Mouse (Mus musculus): ENCODE data around the gene Npvf. TPM values are rescaled to one million over a fixed set of nuclear protein-coding genes. Genes with fewer than 3 reads are reported as not detected.

Npvf gene
- 0.43 and 1.5 TPM in 2 replicates for polyA plus RNA-seq (2015; fragmentation: Nextera tagmentation; extraction: Ambion mirVana)

- H3K4me1 ChIP-seq: no peaks in the 10 kb centered on the region
- no peak within 1 kb of the TSS for H3K4me3 ChIP-seq
- no peak within 1 kb of the TSS for H3K9ac ChIP-seq
- no peaks in the 10 kb centered on the region for H3K36me3 ChIP-seq (replicated peaks)
- WGBS: 62% methylated on average over 4 of the region's 4 CpGs
- ATAC-seq (replicated peaks): no peak
- H3K4me2 ChIP-seq: no peak within 1 kb of the TSS
- H3K27ac ChIP-seq: no peak within 1 kb of the TSS
- no peaks in the 10 kb centered on the region for H3K9me3 ChIP-seq
- no peaks in the 10 kb centered on the region for H3K27me3 ChIP-seq (replicated peaks)
These were observed at the start of gene Npvf for GRCm38 (mm10) chr6:50654356-50654755. TSS of gene Npvf (minus strand) at chr6:50654439.

- Histone ChIP-seq H3K4me3 (no peak overlapping the region), H3K4me1 (0 out of 2 replicates have a peak, but pooled peaks cover 13% of the 10 kb centered on the region), H3K36me3 (replicated peaks) (no peaks in the 10 kb centered on the region), H3K27ac (peak overlapping the region; percentile 69), H3K9me3 (no peaks in the 10 kb centered on the region), H3K27me3 (replicated peaks) (no peaks in the 10 kb centered on the region), H3K9ac (no peak overlapping the region), H3K4me2 (no peak overlapping the region)
- peak; percentile 85 for ATAC-seq (replicated peaks)
- 48% methylated on average over 15 of the region's 15 CpGs for WGBS
These were observed 35.0 kb upstream of the Npvf start for GRCm38 (mm10) chr6:50689121-50689815.

GRCm38 (mm10) chr6:50684646-50685415 lies 30.6 kb upstream of the Npvf start:
- WGBS: 56% methylated on average over 7 of the region's 7 CpGs
- H3K9ac ChIP-seq: no peak overlapping the region
- H3K9me3 ChIP-seq: no peaks in the 10 kb centered on the region
- no peaks in the 10 kb centered on the region for H3K36me3 ChIP-seq (replicated peaks)
- no peak overlapping the region for H3K4me2 ChIP-seq
- no peak overlapping the region for H3K27ac ChIP-seq
- peaks cover 16% of the 10 kb centered on the region for H3K4me1 ChIP-seq
- H3K4me3 ChIP-seq: no peak overlapping the region
- no peaks in the 10 kb centered on the region for H3K27me3 ChIP-seq (replicated peaks)
- no peak for ATAC-seq (replicated peaks)

- WGBS: 32% methylated on average over 5 of the region's 5 CpGs
- no peaks in the 10 kb centered on the region for H3K27me3 ChIP-seq (replicated peaks)
These were observed 27.3 kb upstream of the Npvf start for GRCm38 (mm10) chr6:50681491-50681890.

GRCm38 (mm10) chr6:50680224-50681215 lies 26.3 kb upstream of the Npvf start:
- H3K4me1 ChIP-seq: peaks cover 5% of the 10 kb centered on the region
- H3K4me2 ChIP-seq: no peak overlapping the region
- no peaks in the 10 kb centered on the region for H3K27me3 ChIP-seq (replicated peaks)
- ATAC-seq (replicated peaks): no peak
- 57% methylated on average over 20 of the region's 20 CpGs for whole genome bisulfite sequencing
- H3K27ac ChIP-seq: no peak overlapping the region
- no peaks in the 10 kb centered on the region for H3K9me3 ChIP-seq
- H3K36me3 ChIP-seq (replicated peaks): no peaks in the 10 kb centered on the region
- H3K4me3 ChIP-seq: no peak overlapping the region
- H3K9ac ChIP-seq: no peak overlapping the region

More at GRCm38 (mm10) chr6:50681491-50681890, 27.3 kb upstream of the Npvf start:
- no peak for ATAC-seq (replicated peaks)
- Histone ChIP-seq H3K4me2 (no peak overlapping the region), H3K4me3 (no peak overlapping the region), H3K9ac (no peak overlapping the region), H3K36me3 (replicated peaks) (no peaks in the 10 kb centered on the region), H3K4me1 (peaks cover 5% of the 10 kb centered on the region), H3K27ac (no peak overlapping the region), H3K9me3 (no peaks in the 10 kb centered on the region)

- peaks cover 5% of the 10 kb centered on the region for H3K4me1 ChIP-seq
- no peak overlapping the region for H3K4me2 ChIP-seq
- H3K27ac ChIP-seq: no peak overlapping the region
- H3K36me3 ChIP-seq (replicated peaks): no peaks in the 10 kb centered on the region
- peak; percentile 60; the same call in 1 of the 2 replicates for ATAC-seq (replicated peaks)
- H3K9me3 ChIP-seq: no peaks in the 10 kb centered on the region
- H3K27me3 ChIP-seq (replicated peaks): no peaks in the 10 kb centered on the region
- WGBS: 83% methylated on average over 2 of the region's 2 CpGs
- no peak overlapping the region for H3K9ac ChIP-seq
- H3K4me3 ChIP-seq: no peak overlapping the region
These were observed 25.2 kb upstream of the Npvf start for GRCm38 (mm10) chr6:50679486-50679828.

- Histone ChIP-seq H3K9me3 (no peaks in the 10 kb centered on the region), H3K4me3 (no peak overlapping the region), H3K9ac (no peak overlapping the region), H3K36me3 (replicated peaks) (no peaks in the 10 kb centered on the region), H3K27me3 (replicated peaks) (no peaks in the 10 kb centered on the region), H3K4me1 (peaks cover 5% of the 10 kb centered on the region), H3K4me2 (no peak overlapping the region), H3K27ac (no peak overlapping the region)
- ATAC-seq (replicated peaks): peak; percentile 82
- WGBS: 29% methylated on average over 8 of the region's 8 CpGs
These were observed 24.7 kb upstream of the Npvf start for GRCm38 (mm10) chr6:50678826-50679485.

- WGBS: 88% methylated on average over 3 of the region's 3 CpGs
- no peaks in the 10 kb centered on the region for H3K9me3 ChIP-seq
- H3K4me1 ChIP-seq: no peaks in the 10 kb centered on the region
- H3K36me3 ChIP-seq (replicated peaks): no peaks in the 10 kb centered on the region
- H3K4me2 ChIP-seq: no peak overlapping the region
- no peaks in the 10 kb centered on the region for H3K27me3 ChIP-seq (replicated peaks)
- H3K4me3 ChIP-seq: no peak overlapping the region
- no peak for ATAC-seq (replicated peaks)
- no peak overlapping the region for H3K27ac ChIP-seq
- no peak overlapping the region for H3K9ac ChIP-seq
These were observed 17.0 kb upstream of the Npvf start for GRCm38 (mm10) chr6:50671191-50671590.

- H3K36me3 ChIP-seq (replicated peaks): no peaks in the 10 kb centered on the region
- H3K9ac ChIP-seq: no peak overlapping the region
- no peak overlapping the region for H3K4me3 ChIP-seq
- H3K27ac ChIP-seq: no peak overlapping the region
- 86% methylated on average over 5 of the region's 5 CpGs for WGBS
- ATAC-seq (replicated peaks): no peak
- no peaks in the 10 kb centered on the region for H3K9me3 ChIP-seq
- H3K4me2 ChIP-seq: no peak overlapping the region
- H3K27me3 ChIP-seq (replicated peaks): no peaks in the 10 kb centered on the region
- H3K4me1 ChIP-seq: no peaks in the 10 kb centered on the region
These were observed 12.7 kb upstream of the Npvf start for GRCm38 (mm10) chr6:50666937-50667336.

- Histone ChIP-seq H3K4me1 (no peaks in the 10 kb centered on the region), H3K27me3 (replicated peaks) (no peaks in the 10 kb centered on the region), H3K9me3 (no peaks in the 10 kb centered on the region), H3K4me2 (no peak overlapping the region), H3K36me3 (replicated peaks) (no peaks in the 10 kb centered on the region), H3K4me3 (no peak overlapping the region), H3K27ac (no peak overlapping the region), H3K9ac (no peak overlapping the region)
- no peak for ATAC-seq (replicated peaks)
- WGBS: 86% methylated on average over 3 of the region's 3 CpGs
These were observed 10.8 kb upstream of the Npvf start for GRCm38 (mm10) chr6:50665020-50665419.

- H3K4me2 ChIP-seq: no peak overlapping the region
- no peaks in the 10 kb centered on the region for H3K36me3 ChIP-seq (replicated peaks)
- no peak for ATAC-seq (replicated peaks)
- H3K4me3 ChIP-seq: no peak overlapping the region
- H3K9ac ChIP-seq: no peak overlapping the region
- no peaks in the 10 kb centered on the region for H3K27me3 ChIP-seq (replicated peaks)
- H3K9me3 ChIP-seq: no peaks in the 10 kb centered on the region
- WGBS: 97% methylated on average over 3 of the region's 3 CpGs
- no peaks in the 10 kb centered on the region for H3K4me1 ChIP-seq
- no peak overlapping the region for H3K27ac ChIP-seq
These were observed 10.0 kb upstream of the Npvf start for GRCm38 (mm10) chr6:50664193-50664592.
